Mouse (Mus musculus): Measurements from ENCODE around the gene Col8a1. TPM values are rescaled to one million over a fixed set of nuclear protein-coding genes. Genes with fewer than 3 reads are reported as not detected.

Gene Col8a1
- polyA plus RNA-seq, 1 experiment from 2014 or later: 1.3 TPM

GRCm38 (mm10) chr16:57649888-57650287, 104.6 kb downstream of the Col8a1 start:
- H3K4me3 ChIP-seq (ENCODE audit: low read depth, low read length): no peak overlapping the region
- H3K9me3 ChIP-seq (ENCODE audit: low read length): no peaks in the 10 kb centered on the region
- DNase-seq (ENCODE audit: low spot score): no peak
- ATAC-seq: peak; percentile 52
- no peaks in the 10 kb centered on the region for H3K36me3 ChIP-seq (ENCODE audit: insufficient read depth, low read length)
- H3K4me1 ChIP-seq (ENCODE audit: insufficient read depth, low read depth, low read length): no peaks in the 10 kb centered on the region
- H3K9ac ChIP-seq (replicated peaks; ENCODE audit: low read depth): no peak overlapping the region
- no peaks in the 10 kb centered on the region for H3K27me3 ChIP-seq (replicated peaks; ENCODE audit: insufficient read depth, low read length)
- no peak overlapping the region for H3K27ac ChIP-seq (ENCODE audit: low read length)
- H3K4me2 ChIP-seq (replicated peaks; ENCODE audit: low read depth, low read length): no peak overlapping the region
- no peak for TF ChIP-seq EP300 (IDR thresholded peaks at IDR 0.05)
- TF ChIP-seq CTCF (IDR thresholded peaks at IDR 0.05): no peak
- WGBS: 24% methylated on average over 2 of the region's 2 CpGs

GRCm38 (mm10) chr16:57641346-57641885, 113.1 kb downstream of the Col8a1 start:
- H3K4me1 ChIP-seq (ENCODE audit: insufficient read depth, low read depth, low read length): no peaks in the 10 kb centered on the region
- H3K9me3 ChIP-seq (ENCODE audit: low read length): no peaks in the 10 kb centered on the region
- no peak overlapping the region for H3K4me3 ChIP-seq (ENCODE audit: low read depth, low read length)
- no peaks in the 10 kb centered on the region for H3K27me3 ChIP-seq (replicated peaks; ENCODE audit: insufficient read depth, low read length)
- no peaks in the 10 kb centered on the region for H3K36me3 ChIP-seq (ENCODE audit: insufficient read depth, low read length)
- H3K27ac ChIP-seq (ENCODE audit: low read length): no peak overlapping the region
- DNase-seq (ENCODE audit: low spot score) (no peak), ATAC-seq (no peak)
- no peak overlapping the region for H3K4me2 ChIP-seq (replicated peaks; ENCODE audit: low read depth, low read length)
- TF ChIP-seq CTCF (IDR thresholded peaks at IDR 0.05) (no peak), EP300 (IDR thresholded peaks at IDR 0.05) (no peak)
- no peak overlapping the region for H3K9ac ChIP-seq (replicated peaks; ENCODE audit: low read depth)
- 66% methylated on average over 10 of the region's 10 CpGs for WGBS

- H3K27ac ChIP-seq (ENCODE audit: low read length): no peak overlapping the region
- TF ChIP-seq CTCF (IDR thresholded peaks at IDR 0.05) (no peak), EP300 (IDR thresholded peaks at IDR 0.05) (no peak)
- no peak overlapping the region for H3K9ac ChIP-seq (replicated peaks; ENCODE audit: low read depth)
- no peak overlapping the region for H3K4me2 ChIP-seq (replicated peaks; ENCODE audit: low read depth, low read length)
- H3K36me3 ChIP-seq (ENCODE audit: insufficient read depth, low read length): no peaks in the 10 kb centered on the region
- H3K4me3 ChIP-seq (ENCODE audit: low read depth, low read length): no peak overlapping the region
- no peaks in the 10 kb centered on the region for H3K27me3 ChIP-seq (replicated peaks; ENCODE audit: insufficient read depth, low read length)
- WGBS: 28% methylated on average over 5 of the region's 5 CpGs
- H3K4me1 ChIP-seq (ENCODE audit: insufficient read depth, low read depth, low read length): no peaks in the 10 kb centered on the region
- DNase-seq (ENCODE audit: low spot score) (peak; percentile 37), ATAC-seq (no peak)
- H3K9me3 ChIP-seq (ENCODE audit: low read length): no peaks in the 10 kb centered on the region
Measured at GRCm38 (mm10) chr16:57634766-57635165, 119.8 kb downstream of the Col8a1 start.

DNA sequence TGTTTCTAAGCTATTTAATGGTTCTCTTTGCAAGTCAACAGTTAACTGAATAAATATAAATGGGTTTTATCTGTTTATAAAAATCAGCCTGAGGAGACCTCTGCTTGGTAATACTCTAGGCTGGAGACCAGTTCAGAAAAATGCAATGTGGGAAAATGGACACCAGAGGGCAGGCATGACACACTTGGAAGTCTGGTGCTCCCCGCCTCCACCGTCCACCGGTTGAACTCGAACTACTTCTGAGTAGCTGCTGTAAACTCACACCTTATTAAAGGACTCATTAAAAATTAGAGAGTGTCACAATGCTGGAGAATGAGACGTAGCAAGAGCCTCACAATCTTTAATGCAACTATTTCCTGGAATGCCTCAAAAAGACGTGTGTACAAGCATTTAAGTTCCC, 120.3 kb downstream of the Col8a1 start:
- no peaks in the 10 kb centered on the region for H3K4me1 ChIP-seq (ENCODE audit: insufficient read depth, low read depth, low read length)
- H3K27ac ChIP-seq (ENCODE audit: low read length): no peak overlapping the region
- H3K9me3 ChIP-seq (ENCODE audit: low read length): no peaks in the 10 kb centered on the region
- no peaks in the 10 kb centered on the region for H3K36me3 ChIP-seq (ENCODE audit: insufficient read depth, low read length)
- H3K27me3 ChIP-seq (replicated peaks; ENCODE audit: insufficient read depth, low read length): no peaks in the 10 kb centered on the region
- no peak overlapping the region for H3K4me2 ChIP-seq (replicated peaks; ENCODE audit: low read depth, low read length)
- ATAC-seq: peak; percentile 56; the same call in 1 of the 2 replicates
- peak; percentile 81 for DNase-seq (ENCODE audit: low spot score)
- WGBS: 8% methylated on average over 6 of the region's 6 CpGs
- no peak overlapping the region for H3K4me3 ChIP-seq (ENCODE audit: low read depth, low read length)
- H3K9ac ChIP-seq (replicated peaks; ENCODE audit: low read depth): no peak overlapping the region
- TF ChIP-seq EP300 (IDR thresholded peaks at IDR 0.05): no peak
- peak; percentile 85 for TF ChIP-seq CTCF (IDR thresholded peaks at IDR 0.05)

DNA sequence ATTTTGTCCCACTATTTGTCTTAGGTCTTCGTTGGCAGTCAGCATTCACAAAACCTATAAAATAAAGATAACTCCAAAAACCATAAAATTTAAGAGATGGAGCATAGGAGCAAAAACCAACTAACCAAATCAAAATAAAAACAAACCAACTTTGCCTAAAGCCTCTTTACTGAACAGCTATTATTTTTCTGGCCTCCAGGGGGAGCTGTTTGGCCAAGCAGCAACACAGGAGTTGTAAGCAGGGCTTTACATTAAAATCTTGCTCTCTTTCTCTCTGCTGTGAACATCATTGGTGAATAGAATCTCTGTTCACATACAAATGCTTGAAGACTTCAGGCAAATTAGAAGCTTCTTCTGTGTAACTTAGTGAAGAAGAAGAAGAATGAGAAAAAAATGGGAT, 142.8 kb downstream of the Col8a1 start:
- no peak overlapping the region for H3K4me3 ChIP-seq (ENCODE audit: low read depth, low read length)
- no peak overlapping the region for H3K27ac ChIP-seq (ENCODE audit: low read length)
- H3K4me1 ChIP-seq (ENCODE audit: insufficient read depth, low read depth, low read length): 0 out of 2 replicates have a peak, but pooled peaks cover 3% of the 10 kb centered on the region
- no peaks in the 10 kb centered on the region for H3K9me3 ChIP-seq (ENCODE audit: low read length)
- TF ChIP-seq CTCF (IDR thresholded peaks at IDR 0.05) (peak; percentile 78), EP300 (IDR thresholded peaks at IDR 0.05) (no peak)
- H3K9ac ChIP-seq (replicated peaks; ENCODE audit: low read depth): no peak overlapping the region
- WGBS: 5% methylated on average over 1 of the region's 1 CpGs
- H3K36me3 ChIP-seq (ENCODE audit: insufficient read depth, low read length): no peaks in the 10 kb centered on the region
- no peaks in the 10 kb centered on the region for H3K27me3 ChIP-seq (replicated peaks; ENCODE audit: insufficient read depth, low read length)
- peak; percentile 60 for DNase-seq (ENCODE audit: low spot score)
- H3K4me2 ChIP-seq (replicated peaks; ENCODE audit: low read depth, low read length): no peak overlapping the region
- no peak for ATAC-seq

DNA sequence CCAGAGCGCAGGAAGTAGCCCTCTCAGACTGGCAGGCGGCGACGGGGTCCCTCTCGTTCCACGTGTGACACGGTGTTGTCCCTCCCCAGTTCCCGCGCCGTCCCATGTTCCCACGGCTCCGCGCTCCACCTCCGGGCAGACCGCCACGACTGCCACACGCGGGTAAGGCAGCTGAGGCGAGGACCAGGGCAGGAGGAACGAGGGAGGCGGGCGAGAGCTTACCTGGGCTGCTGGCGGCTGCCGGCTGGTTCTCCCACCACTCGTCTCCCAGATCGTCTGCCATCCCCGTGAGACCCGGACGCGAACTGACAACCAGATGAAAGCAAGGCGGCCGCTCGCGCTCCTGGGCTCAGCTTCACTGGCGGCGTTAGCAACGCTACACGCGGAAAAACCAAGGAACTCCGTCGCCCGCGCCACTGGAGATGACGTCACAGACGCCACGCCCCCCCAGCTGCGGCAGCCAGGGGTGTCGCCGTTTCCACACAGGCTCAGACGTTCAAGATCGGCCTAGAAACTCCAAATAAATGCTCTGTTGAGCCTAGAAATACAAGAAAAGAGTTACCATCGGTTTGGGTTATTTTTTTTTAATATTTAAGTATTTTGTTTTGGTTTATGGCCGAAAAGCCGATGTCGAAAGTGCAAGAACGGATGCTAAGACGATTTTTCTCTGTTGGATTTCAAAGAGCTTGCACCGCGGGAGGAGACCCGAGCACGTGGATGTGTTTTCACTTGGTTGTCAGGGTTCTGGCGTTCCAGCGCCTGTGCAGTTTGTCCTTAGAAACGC, 147.9 kb downstream of the Col8a1 start, which contains the start of gene Cmss1:
TSS of gene Cmss1 (minus strand) at position 421 of the 784 bp plus-strand sequence.
- Histone ChIP-seq H3K9me3 (ENCODE audit: low read length) (no peaks in the 10 kb centered on the region), H3K36me3 (ENCODE audit: insufficient read depth, low read length) (no peaks in the 10 kb centered on the region), H3K9ac (replicated peaks; ENCODE audit: low read depth) (peak within 1 kb of the TSS; percentile 55), H3K27ac (ENCODE audit: low read length) (peak within 1 kb of the TSS; percentile 57), H3K27me3 (replicated peaks; ENCODE audit: insufficient read depth, low read length) (no peaks in the 10 kb centered on the region), H3K4me1 (ENCODE audit: insufficient read depth, low read depth, low read length) (0 out of 2 replicates have a peak, but pooled peaks cover 3% of the 10 kb centered on the region), H3K4me2 (replicated peaks; ENCODE audit: low read depth, low read length) (peak within 1 kb of the TSS; percentile 87), H3K4me3 (ENCODE audit: low read depth, low read length) (peak within 1 kb of the TSS; percentile 73)
- 2% methylated on average over 64 of the region's 64 CpGs for WGBS
- TF ChIP-seq EP300 (IDR thresholded peaks at IDR 0.05) (peak; percentile 62; the same call in 1 of the 2 replicates), CTCF (IDR thresholded peaks at IDR 0.05) (peak; percentile 19; the same call in 1 of the 2 replicates)
- DNase-seq (ENCODE audit: low spot score) (peak; percentile 90), ATAC-seq (peak; percentile 96)

Data from lung, postnatal 0 days (tissue).